Mouse (Mus musculus): ENCODE results near the gene Tmub1. TPM values are rescaled to one million over a fixed set of nuclear protein-coding genes. Genes with fewer than 3 reads are reported as not detected.
A peak's percentile ranks its signal among the peaks of the same experiment; 100 is the strongest.
"Not testable (repeated sequence)": the region's sequence is repeated elsewhere in the genome, so short reads cannot be mapped to it uniquely, and the experiment has no call there.

Tmub1 gene
- polyA plus RNA-seq, 1 experiment from 2014 or later: 33.7 TPM

GRCm38 (mm10) chr5:24424861-24425411 lies 22.7 kb downstream of the Tmub1 start:
- DNase-seq (ENCODE audit: low spot score): peak; percentile 93

- peak; percentile 27 for DNase-seq (ENCODE audit: low spot score)
These were observed 23.5 kb downstream of the Tmub1 start for GRCm38 (mm10) chr5:24424004-24424781.

- peak; percentile 99 for DNase-seq (ENCODE audit: low spot score)
These were observed 24.3 kb downstream of the Tmub1 start, which contains the start of the genes Cdk5 and Slc4a2 for GRCm38 (mm10) chr5:24423129-24424003. Cdk5 (minus strand) TSS chr5:24423530. Slc4a2 (plus strand) TSS chr5:24423837.

- DNase-seq (ENCODE audit: low spot score): no peak
These were observed 27.3 kb downstream of the Tmub1 start for GRCm38 (mm10) chr5:24420381-24420780.

GRCm38 (mm10) chr5:24417587-24417986 lies 30.1 kb downstream of the Tmub1 start:
- DNase-seq (ENCODE audit: low spot score): no peak

- DNase-seq (ENCODE audit: low spot score): peak; percentile 84
These were observed 31.4 kb downstream of the Tmub1 start for GRCm38 (mm10) chr5:24416222-24416736.

- no peak for DNase-seq (ENCODE audit: low spot score)
These were observed 33.7 kb downstream of the Tmub1 start for GRCm38 (mm10) chr5:24413938-24414337.

- DNase-seq (ENCODE audit: low spot score): no peak
These were observed 34.5 kb downstream of the Tmub1 start, which contains the start of gene Asic3 for GRCm38 (mm10) chr5:24413042-24413693. Asic3 (plus strand) TSS chr5:24413392.

GRCm38 (mm10) chr5:24412063-24412462 lies 35.6 kb downstream of the Tmub1 start:
- DNase-seq (ENCODE audit: low spot score): no peak

GRCm38 (mm10) chr5:24409466-24409865 lies 38.2 kb downstream of the Tmub1 start:
- DNase-seq (ENCODE audit: low spot score): no peak

GRCm38 (mm10) chr5:24408651-24409050 lies 39.0 kb downstream of the Tmub1 start:
- DNase-seq (ENCODE audit: low spot score): no peak

GRCm38 (mm10) chr5:24405389-24405876 lies 42.2 kb downstream of the Tmub1 start:
- no peak for DNase-seq (ENCODE audit: low spot score)

GRCm38 (mm10) chr5:24404594-24405360 lies 42.9 kb downstream of the Tmub1 start:
- DNase-seq (ENCODE audit: low spot score): no peak

- DNase-seq (ENCODE audit: low spot score): no peak
These were observed 45.7 kb downstream of the Tmub1 start for GRCm38 (mm10) chr5:24401969-24402368.

- no peak for DNase-seq (ENCODE audit: low spot score)
These were observed 46.6 kb downstream of the Tmub1 start for GRCm38 (mm10) chr5:24400911-24401605.

GRCm38 (mm10) chr5:24400362-24400761 lies 47.3 kb downstream of the Tmub1 start:
- DNase-seq (ENCODE audit: low spot score): no peak

GRCm38 (mm10) chr5:24399686-24400085 lies 48.0 kb downstream of the Tmub1 start:
- DNase-seq (ENCODE audit: low spot score): no peak

GRCm38 (mm10) chr5:24396254-24396653 lies 51.4 kb downstream of the Tmub1 start:
- DNase-seq (ENCODE audit: low spot score): not testable (repeated sequence)

Measured in thymus, postnatal 0 days (tissue).